Mouse (Mus musculus): ENCODE results near the gene Pglyrp1. TPM values are rescaled to one million over a fixed set of nuclear protein-coding genes. Genes with fewer than 3 reads are reported as not detected.

Pglyrp1 gene
- polyA plus RNA-seq (2012; rRNA removed; ENCODE audit: low replicate concordance), result 35.8 and 92.8 TPM in 2 replicates

GRCm38 (mm10) chr7:18871031-18871430, at the start of gene Pglyrp1:
Gene Pglyrp1 (plus strand): TSS chr7:18871331.

GRCm38 (mm10) chr7:18821507-18821906, 49.6 kb upstream of the Pglyrp1 start, which contains the start of gene Psg17:
Gene Psg17 (minus strand): TSS chr7:18821607.

GRCm38 (mm10) chr7:18839865-18840264, 31.3 kb upstream of the Pglyrp1 start, which contains the start of gene Mill2:
Gene Mill2 (plus strand): TSS chr7:18839966.

GRCm38 (mm10) chr7:18910241-18910831, 39.2 kb downstream of the Pglyrp1 start, which contains the start of gene Ccdc61:
Gene Ccdc61 (minus strand): TSS chr7:18910415.

GRCm38 (mm10) chr7:18925162-18925938, 54.2 kb downstream of the Pglyrp1 start, which contains the start of gene Nova2:
Gene Nova2 (plus strand): TSS chr7:18925888.

Other genes starting within 250 kb of the Pglyrp1 start
- gene Psg21, start 214.6 kb upstream of the Pglyrp1 start, polyA plus RNA-seq (2012; rRNA removed; ENCODE audit: low replicate concordance), result not detected in 2 replicates
- gene Psg20, start 185.1 kb upstream of the Pglyrp1 start, polyA plus RNA-seq (2012; rRNA removed; ENCODE audit: low replicate concordance), result not detected in 2 replicates
- 0.30 and 0.82 TPM in 2 replicates for gene Psg22, start 153.2 kb upstream of the Pglyrp1 start, polyA plus RNA-seq (2012; rRNA removed; ENCODE audit: low replicate concordance)
- not detected in 2 replicates for gene Psg19, start 72.8 kb upstream of the Pglyrp1 start, polyA plus RNA-seq (2012; rRNA removed; ENCODE audit: low replicate concordance)
- gene Psg17, start 49.7 kb upstream of the Pglyrp1 start, polyA plus RNA-seq (2012; rRNA removed; ENCODE audit: low replicate concordance), result 0.06 and 0.09 TPM in 2 replicates
- gene Mill2, start 31.4 kb upstream of the Pglyrp1 start, polyA plus RNA-seq (2012; rRNA removed; ENCODE audit: low replicate concordance), result 8.4 and 13.8 TPM in 2 replicates
- 16.6 and 33.5 TPM in 2 replicates for gene Ccdc61, start 39.1 kb downstream of the Pglyrp1 start, polyA plus RNA-seq (2012; rRNA removed; ENCODE audit: low replicate concordance)
- gene Nova2, start 54.6 kb downstream of the Pglyrp1 start, polyA plus RNA-seq (2012; rRNA removed; ENCODE audit: low replicate concordance), result 1.0 and 1.6 TPM in 2 replicates
- gene Nanos2, start 116.1 kb downstream of the Pglyrp1 start, polyA plus RNA-seq (2012; rRNA removed; ENCODE audit: low replicate concordance), result 0.11 TPM in 1 of 2 replicates, not detected in the other
- gene Mypop, start 119.9 kb downstream of the Pglyrp1 start, polyA plus RNA-seq (2012; rRNA removed; ENCODE audit: low replicate concordance), result 8.8 and 14.6 TPM in 2 replicates
- gene Irf2bp1, start 132.7 kb downstream of the Pglyrp1 start, polyA plus RNA-seq (2012; rRNA removed; ENCODE audit: low replicate concordance), result 23.1 and 50.9 TPM in 2 replicates
- gene Foxa3, start 152.2 kb downstream of the Pglyrp1 start, polyA plus RNA-seq (2012; rRNA removed; ENCODE audit: low replicate concordance), result 0.13 and 0.27 TPM in 2 replicates
- 71.7 and 98.5 TPM in 2 replicates for gene Sympk, start 153.0 kb downstream of the Pglyrp1 start, polyA plus RNA-seq (2012; rRNA removed; ENCODE audit: low replicate concordance)
- not detected in 2 replicates for gene Rsph6a, start 183.4 kb downstream of the Pglyrp1 start, polyA plus RNA-seq (2012; rRNA removed; ENCODE audit: low replicate concordance)
- gene Dmwd, start 204.9 kb downstream of the Pglyrp1 start, polyA plus RNA-seq (2012; rRNA removed; ENCODE audit: low replicate concordance), result 64.7 and 84.3 TPM in 2 replicates
- 287 and 339 TPM in 2 replicates for gene Dmpk, start 212.5 kb downstream of the Pglyrp1 start, polyA plus RNA-seq (2012; rRNA removed; ENCODE audit: low replicate concordance)
- 42.9 and 52.4 TPM in 2 replicates for gene Six5, start 223.3 kb downstream of the Pglyrp1 start, polyA plus RNA-seq (2012; rRNA removed; ENCODE audit: low replicate concordance)
- gene Gm4969, start 247.0 kb downstream of the Pglyrp1 start, polyA plus RNA-seq (2012; rRNA removed; ENCODE audit: low replicate concordance), result not detected in 2 replicates
- gene Fbxo46, start 248.5 kb downstream of the Pglyrp1 start, polyA plus RNA-seq (2012; rRNA removed; ENCODE audit: low replicate concordance), result 9.6 and 18.2 TPM in 2 replicates